Mouse (Mus musculus): ENCODE data around the gene Ppm1l.

- TF ChIP-seq GATA1 (IDR thresholded peaks at IDR 0.05; ENCODE audit: borderline replicate concordance, low read length), result no peak
- no peak for TF ChIP-seq FLI1 (IDR thresholded peaks at IDR 0.05; ENCODE audit: low read length)
These were observed 205.6 kb downstream of the Ppm1l start for GRCm38 (mm10) chr3:69522270-69522669.

All from megakaryocyte, embryonic 14.5 days (primary cell).